Mouse (Mus musculus) midbrain, embryonic 15.5 days (tissue): Measurements from ENCODE around the gene 1700086D15Rik. TPM values are rescaled to one million over a fixed set of nuclear protein-coding genes. Genes with fewer than 3 reads are reported as not detected.

Experiments used
- ATAC-seq: fragments of 200-750 bp; cut with Nextera tagmentation; replicated peaks from 2 replicates; pipeline ENCODE4 v1.8.0; 2017; ENCODE audit warnings: moderate TSS enrichment
- H3K27ac ChIP-seq: fragments of 300-500 bp; sonication (generic); 2 replicates; pipeline ENCODE4 v1.5.1; 2015; ENCODE audit warnings: mild to moderate bottlenecking, inconsistent platforms
- H3K27me3 ChIP-seq: fragments of 300-500 bp; sonication (generic); replicated peaks from 2 replicates; pipeline ENCODE4 v1.6.1; 2015; ENCODE audit warnings: inconsistent platforms
- H3K36me3 ChIP-seq: fragments of 300-500 bp; sonication (generic); replicated peaks from 2 replicates; pipeline ENCODE4 v1.6.1; 2015; ENCODE audit warnings: inconsistent platforms
- H3K4me1 ChIP-seq: fragments of 300-500 bp; sonication (generic); 2 replicates; pipeline ENCODE4 v1.6.1; 2015; ENCODE audit warnings: inconsistent platforms
- H3K4me2 ChIP-seq: fragments of 300-500 bp; sonication (generic); 2 replicates; pipeline ENCODE4 v1.6.1; 2015; ENCODE audit warnings: inconsistent platforms, mild to moderate bottlenecking, moderate library complexity
- H3K4me3 ChIP-seq: fragments of 300-500 bp; sonication (generic); 2 replicates; pipeline ENCODE4 v1.5.1; 2015; ENCODE audit warnings: mild to moderate bottlenecking, inconsistent platforms
- H3K9ac ChIP-seq: fragments of 300-500 bp; sonication (generic); 2 replicates; pipeline ENCODE4 v1.6.1; 2015; ENCODE audit warnings: mild to moderate bottlenecking, inconsistent platforms
- H3K9me3 ChIP-seq: fragments of 300-500 bp; sonication (generic); 2 replicates; pipeline ENCODE4 v1.6.1; 2016; ENCODE audit warnings: inconsistent platforms
- WGBS: fragments of 180-500 bp; shearing (Covaris S2); methylation state at CpG from one replicate; pipeline ENCODE4 v1.1.7; 2015; ENCODE audit warnings: mixed read lengths; 5-methylcytosine and 5-hydroxymethylcytosine counted together
- polyA plus RNA-seq: library from polyadenylated mRNA; unstranded; fragments of >200 nt; fragmentation: Nextera tagmentation; extraction: Ambion mirVana; gene quantifications from 2 replicates; pipeline ENCODE4 v1.2.1, GENCODE M21; 2015

The 1700086D15Rik gene
- polyA plus RNA-seq, 1 experiment from 2014 or later: 0.21 TPM

- 83% methylated on average over 4 of the region's 4 CpGs for whole genome bisulfite sequencing
- no peaks in the 10 kb centered on the region; the same call in 1 of the 2 replicates for H3K36me3 ChIP-seq
- no peaks in the 10 kb centered on the region for H3K27me3 ChIP-seq
These were observed 30.6 kb downstream of the 1700086D15Rik start for GRCm38 (mm10) chr11:65129110-65129509.

GRCm38 (mm10) chr11:65128666-65129065 lies 31.0 kb downstream of the 1700086D15Rik start:
- Histone ChIP-seq H3K27me3 (no peaks in the 10 kb centered on the region), H3K9ac (no peak overlapping the region), H3K4me1 (peaks cover 21% of the 10 kb centered on the region), H3K36me3 (no peaks in the 10 kb centered on the region; the same call in 1 of the 2 replicates), H3K9me3 (peaks cover 4% of the 10 kb centered on the region; the same call in 1 of the 2 replicates), H3K27ac (no peak overlapping the region), H3K4me2 (no peak overlapping the region), H3K4me3 (no peak overlapping the region)
- no peak for ATAC-seq
- 90% methylated on average over 4 of the region's 4 CpGs for WGBS

More at GRCm38 (mm10) chr11:65129110-65129509, 30.6 kb downstream of the 1700086D15Rik start:
- Histone ChIP-seq H3K9me3 (peaks cover 3% of the 10 kb centered on the region; the same call in 1 of the 2 replicates), H3K4me3 (no peak overlapping the region), H3K4me2 (no peak overlapping the region), H3K9ac (no peak overlapping the region), H3K4me1 (peaks cover 21% of the 10 kb centered on the region), H3K27ac (no peak overlapping the region)
- no peak for ATAC-seq

- peaks cover 4% of the 10 kb centered on the region; the same call in 1 of the 2 replicates for H3K9me3 ChIP-seq
These were observed 33.1 kb downstream of the 1700086D15Rik start for GRCm38 (mm10) chr11:65126566-65126965.

GRCm38 (mm10) chr11:65124913-65125418 lies 34.7 kb downstream of the 1700086D15Rik start:
- Histone ChIP-seq H3K4me3 (no peak overlapping the region), H3K9ac (no peak overlapping the region), H3K27me3 (no peaks in the 10 kb centered on the region), H3K27ac (0 out of 2 replicates have a peak overlapping the region, but pooled peaks have one; percentile 14), H3K9me3 (peaks cover 4% of the 10 kb centered on the region; the same call in 1 of the 2 replicates), H3K4me2 (0 out of 2 replicates have a peak overlapping the region, but pooled peaks have one; percentile 4), H3K36me3 (no peaks in the 10 kb centered on the region), H3K4me1 (peaks cover 21% of the 10 kb centered on the region)
- WGBS: 54% methylated on average over 8 of the region's 8 CpGs
- peak; percentile 93 for ATAC-seq

More at GRCm38 (mm10) chr11:65126566-65126965, 33.1 kb downstream of the 1700086D15Rik start:
- Histone ChIP-seq H3K9ac (no peak overlapping the region), H3K4me3 (no peak overlapping the region), H3K27me3 (no peaks in the 10 kb centered on the region), H3K27ac (no peak overlapping the region), H3K36me3 (no peaks in the 10 kb centered on the region; the same call in 1 of the 2 replicates), H3K4me1 (peaks cover 21% of the 10 kb centered on the region), H3K4me2 (no peak overlapping the region)
- ATAC-seq: no peak
- 51% methylated on average over 9 of the region's 9 CpGs for WGBS

GRCm38 (mm10) chr11:65120276-65120675 lies 39.4 kb downstream of the 1700086D15Rik start:
- H3K9ac ChIP-seq: no peak overlapping the region
- peaks cover 6% of the 10 kb centered on the region for H3K4me1 ChIP-seq
- H3K4me3 ChIP-seq: no peak overlapping the region
- no peak for ATAC-seq
- no peak overlapping the region for H3K27ac ChIP-seq
- 77% methylated on average over 4 of the region's 4 CpGs for WGBS
- no peaks in the 10 kb centered on the region for H3K27me3 ChIP-seq
- H3K4me2 ChIP-seq: no peak overlapping the region
- peaks cover 4% of the 10 kb centered on the region; the same call in 1 of the 2 replicates for H3K9me3 ChIP-seq
- H3K36me3 ChIP-seq: no peaks in the 10 kb centered on the region

- Histone ChIP-seq H3K27me3 (no peaks in the 10 kb centered on the region), H3K4me2 (no peak overlapping the region), H3K9me3 (no peaks in the 10 kb centered on the region), H3K4me3 (no peak overlapping the region), H3K4me1 (peaks cover 13% of the 10 kb centered on the region), H3K27ac (no peak overlapping the region), H3K9ac (no peak overlapping the region), H3K36me3 (no peaks in the 10 kb centered on the region)
- 88% methylated on average over 6 of the region's 6 CpGs for whole genome bisulfite sequencing
- ATAC-seq: no peak
These were observed 43.9 kb downstream of the 1700086D15Rik start for GRCm38 (mm10) chr11:65115811-65116210.

GRCm38 (mm10) chr11:65112086-65112485 lies 47.6 kb downstream of the 1700086D15Rik start:
- H3K27me3 ChIP-seq: no peaks in the 10 kb centered on the region
- WGBS: 49% methylated on average over 4 of the region's 4 CpGs
- H3K4me2 ChIP-seq: no peak overlapping the region
- H3K36me3 ChIP-seq: no peaks in the 10 kb centered on the region
- no peak overlapping the region for H3K27ac ChIP-seq
- no peak overlapping the region for H3K4me3 ChIP-seq
- H3K9ac ChIP-seq: no peak overlapping the region
- H3K9me3 ChIP-seq: no peaks in the 10 kb centered on the region
- peaks cover 24% of the 10 kb centered on the region for H3K4me1 ChIP-seq
- no peak for ATAC-seq

GRCm38 (mm10) chr11:65111651-65112050 lies 48.0 kb downstream of the 1700086D15Rik start:
- H3K27ac ChIP-seq: no peak overlapping the region
- H3K4me1 ChIP-seq: peaks cover 24% of the 10 kb centered on the region
- ATAC-seq: no peak
- WGBS: 55% methylated on average over 5 of the region's 5 CpGs
- no peaks in the 10 kb centered on the region for H3K36me3 ChIP-seq
- no peaks in the 10 kb centered on the region for H3K27me3 ChIP-seq
- H3K4me3 ChIP-seq: no peak overlapping the region
- H3K9ac ChIP-seq: no peak overlapping the region
- no peaks in the 10 kb centered on the region for H3K9me3 ChIP-seq
- no peak overlapping the region for H3K4me2 ChIP-seq

- ATAC-seq: no peak; the same call in 1 of the 2 replicates
- Histone ChIP-seq H3K27ac (peak overlapping the region; percentile 26; the same call in 1 of the 2 replicates), H3K4me1 (peaks cover 24% of the 10 kb centered on the region), H3K4me2 (no peak overlapping the region), H3K27me3 (no peaks in the 10 kb centered on the region), H3K36me3 (no peaks in the 10 kb centered on the region), H3K9ac (no peak overlapping the region), H3K4me3 (no peak overlapping the region), H3K9me3 (no peaks in the 10 kb centered on the region)
- 34% methylated on average over 10 of the region's 10 CpGs for WGBS
These were observed 49.6 kb downstream of the 1700086D15Rik start for GRCm38 (mm10) chr11:65110058-65110457.

- H3K9ac ChIP-seq: no peak overlapping the region
- WGBS: 56% methylated on average over 5 of the region's 5 CpGs
These were observed 51.9 kb downstream of the 1700086D15Rik start for GRCm38 (mm10) chr11:65107734-65108171.

GRCm38 (mm10) chr11:65107151-65107550 lies 52.5 kb downstream of the 1700086D15Rik start:
- 69% methylated on average over 4 of the region's 4 CpGs for WGBS
- no peak for ATAC-seq
- Histone ChIP-seq H3K4me2 (no peak overlapping the region), H3K4me3 (no peak overlapping the region), H3K27me3 (no peaks in the 10 kb centered on the region), H3K9me3 (no peaks in the 10 kb centered on the region), H3K9ac (no peak overlapping the region), H3K36me3 (no peaks in the 10 kb centered on the region), H3K4me1 (peaks cover 21% of the 10 kb centered on the region), H3K27ac (no peak overlapping the region)

More at GRCm38 (mm10) chr11:65107734-65108171, 51.9 kb downstream of the 1700086D15Rik start:
- Histone ChIP-seq H3K27ac (peak overlapping the region; percentile 43; the same call in 1 of the 2 replicates), H3K4me2 (no peak overlapping the region), H3K4me1 (peaks cover 24% of the 10 kb centered on the region), H3K4me3 (no peak overlapping the region), H3K9me3 (no peaks in the 10 kb centered on the region), H3K27me3 (no peaks in the 10 kb centered on the region), H3K36me3 (no peaks in the 10 kb centered on the region)
- ATAC-seq: peak; percentile 71

GRCm38 (mm10) chr11:65104076-65104475 lies 55.6 kb downstream of the 1700086D15Rik start:
- H3K4me2 ChIP-seq: no peak overlapping the region
- H3K27ac ChIP-seq: no peak overlapping the region
- no peaks in the 10 kb centered on the region for H3K27me3 ChIP-seq
- H3K9me3 ChIP-seq: no peaks in the 10 kb centered on the region
- 0 out of 2 replicates have a peak, but pooled peaks cover 4% of the 10 kb centered on the region for H3K4me1 ChIP-seq
- no peak overlapping the region for H3K4me3 ChIP-seq
- H3K9ac ChIP-seq: no peak overlapping the region
- ATAC-seq: no peak
- H3K36me3 ChIP-seq: no peaks in the 10 kb centered on the region
- 97% methylated on average over 3 of the region's 3 CpGs for WGBS
